Mouse (Mus musculus) midbrain, embryonic 10.5 days (tissue): ENCODE measurements at regions not wholly inside any gene's neighbourhood (a gene's known extent, or its start where the extent isn't known, plus 50 kb on each side); places are given as distances from the start of the nearest gene placed in this dataset.

Source experiments
- DNase-seq: peaks from one replicate; pipeline ENCODE4 v3.0.0-alpha.2; 2017; ENCODE audit warnings: low spot score
- H3K27ac ChIP-seq: fragments of 300-500 bp; sonication (generic); replicated peaks from 2 replicates; pipeline ENCODE4 v1.5.1; 2016; ENCODE audit warnings: mild to moderate bottlenecking
- H3K27me3 ChIP-seq: fragments of 300-500 bp; sonication (generic); 2 replicates; pipeline ENCODE4 v1.6.1; 2016; ENCODE audit warnings: low read depth, mild to moderate bottlenecking; ENCODE audit not compliant: poor library complexity, severe bottlenecking
- H3K36me3 ChIP-seq: fragments of 300-500 bp; sonication (generic); 2 replicates; pipeline ENCODE4 v1.6.1; 2016; ENCODE audit warnings: mild to moderate bottlenecking, moderate library complexity
- H3K4me1 ChIP-seq: fragments of 300-500 bp; sonication (generic); 2 replicates; pipeline ENCODE4 v1.6.1; 2016
- H3K4me3 ChIP-seq: fragments of 300-500 bp; sonication (generic); 2 replicates; pipeline ENCODE4 v1.5.1; 2016; ENCODE audit warnings: mild to moderate bottlenecking, moderate library complexity
- H3K9me3 ChIP-seq: fragments of 300-500 bp; sonication (generic); replicated peaks from 2 replicates; pipeline ENCODE4 v1.6.1; 2016; ENCODE audit warnings: mild to moderate bottlenecking
- WGBS: fragments of 180-500 bp; shearing (Covaris S2); methylation state at CpG from one replicate; pipeline ENCODE4 v1.1.7; 2016; 5-methylcytosine and 5-hydroxymethylcytosine counted together

DNA sequence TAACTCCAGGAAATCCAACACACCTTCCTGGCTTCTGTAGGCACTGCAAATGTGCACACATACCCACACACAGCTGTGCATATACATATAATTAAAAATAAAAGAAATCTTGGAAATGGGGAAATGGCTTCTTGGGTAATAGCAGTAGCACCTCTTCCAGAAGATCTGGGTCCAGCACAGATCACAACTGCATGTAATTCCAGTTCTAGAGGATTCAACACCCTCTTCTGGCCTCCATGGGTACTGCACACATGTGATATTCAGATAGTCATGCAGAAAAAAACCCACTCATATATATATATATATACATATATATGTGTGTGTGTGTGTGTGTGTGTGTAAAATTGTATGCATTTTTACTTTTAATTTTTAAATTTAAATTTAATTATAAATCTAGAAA lies 272.1 kb downstream of the Pdcd6ip start:
- Histone ChIP-seq H3K27ac (no peak overlapping the region), H3K9me3 (no peaks in the 10 kb centered on the region), H3K4me1 (peaks cover 7% of the 10 kb centered on the region; the same call in 1 of the 2 replicates), H3K4me3 (no peak overlapping the region), H3K36me3 (no peaks in the 10 kb centered on the region), H3K27me3 (0 out of 2 replicates have a peak, but pooled peaks cover 2% of the 10 kb centered on the region)
- no peak for DNase-seq

- Histone ChIP-seq H3K36me3 (no peaks in the 10 kb centered on the region), H3K4me1 (peaks cover 4% of the 10 kb centered on the region; the same call in 1 of the 2 replicates), H3K9me3 (no peaks in the 10 kb centered on the region), H3K27me3 (no peaks in the 10 kb centered on the region), H3K4me3 (no peak overlapping the region), H3K27ac (no peak overlapping the region)
- 83% methylated on average over 4 of the region's 4 CpGs for WGBS
- DNase-seq = no peak
Observed at GRCm38 (mm10) chr9:113433424-113433823, 274.6 kb downstream of the Pdcd6ip start.

DNA sequence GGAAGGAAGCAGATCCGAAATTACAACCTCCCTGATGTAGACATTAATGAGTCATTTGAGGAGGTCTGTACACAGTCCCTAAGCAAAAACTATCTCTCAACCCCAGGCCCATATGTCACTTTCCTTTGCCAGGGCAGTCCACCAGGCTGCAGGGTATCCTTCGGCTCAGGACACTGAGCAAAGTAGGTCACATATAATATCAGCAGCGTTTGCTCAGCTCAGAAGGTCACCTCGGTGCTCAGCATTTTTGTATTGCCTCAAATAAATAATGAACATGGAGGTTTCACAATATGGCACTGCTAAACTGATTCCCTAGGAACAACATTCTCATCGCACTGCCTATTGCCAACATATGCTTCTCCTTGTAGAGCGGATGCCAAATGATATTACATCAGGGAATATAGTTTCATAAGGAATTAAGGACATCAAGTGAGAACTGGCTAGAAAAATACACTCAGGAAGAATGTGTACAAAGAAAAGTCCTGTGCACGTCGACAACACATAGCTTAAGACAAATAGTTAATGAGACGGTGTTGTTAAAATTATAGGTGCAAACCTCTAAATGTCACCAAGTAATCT lies 275.4 kb downstream of the Pdcd6ip start:
- WGBS = 90% methylated on average over 9 of the region's 9 CpGs
- Histone ChIP-seq H3K27me3 (no peaks in the 10 kb centered on the region), H3K4me1 (no peaks in the 10 kb centered on the region), H3K36me3 (no peaks in the 10 kb centered on the region), H3K27ac (no peak overlapping the region), H3K4me3 (no peak overlapping the region), H3K9me3 (no peaks in the 10 kb centered on the region)
- no peak for DNase-seq

DNA sequence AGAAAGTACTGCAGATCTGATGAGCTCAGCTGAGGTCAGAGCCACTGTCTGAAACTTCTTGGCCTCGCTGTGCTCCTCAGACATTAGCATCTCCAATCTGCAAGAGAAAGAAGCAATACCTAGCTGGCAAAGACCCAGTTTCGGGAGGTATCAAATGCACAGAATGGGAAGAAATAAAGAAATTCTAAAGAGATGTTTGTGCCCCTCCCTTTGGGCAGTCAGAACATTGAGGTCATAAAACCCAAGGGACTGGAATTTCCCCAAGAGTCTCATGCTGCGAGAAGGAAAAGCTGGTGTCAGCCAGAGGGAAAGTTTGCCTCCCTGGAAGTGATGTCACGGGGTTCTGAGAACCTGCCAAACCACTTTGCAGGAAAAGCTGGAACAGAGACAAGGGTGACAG lies 277.6 kb downstream of the Pdcd6ip start:
- WGBS = 86% methylated on average over 4 of the region's 4 CpGs
- no peak for DNase-seq
- Histone ChIP-seq H3K36me3 (no peaks in the 10 kb centered on the region), H3K4me1 (no peaks in the 10 kb centered on the region), H3K27me3 (no peaks in the 10 kb centered on the region), H3K9me3 (no peaks in the 10 kb centered on the region), H3K27ac (no peak overlapping the region), H3K4me3 (no peak overlapping the region)

DNA sequence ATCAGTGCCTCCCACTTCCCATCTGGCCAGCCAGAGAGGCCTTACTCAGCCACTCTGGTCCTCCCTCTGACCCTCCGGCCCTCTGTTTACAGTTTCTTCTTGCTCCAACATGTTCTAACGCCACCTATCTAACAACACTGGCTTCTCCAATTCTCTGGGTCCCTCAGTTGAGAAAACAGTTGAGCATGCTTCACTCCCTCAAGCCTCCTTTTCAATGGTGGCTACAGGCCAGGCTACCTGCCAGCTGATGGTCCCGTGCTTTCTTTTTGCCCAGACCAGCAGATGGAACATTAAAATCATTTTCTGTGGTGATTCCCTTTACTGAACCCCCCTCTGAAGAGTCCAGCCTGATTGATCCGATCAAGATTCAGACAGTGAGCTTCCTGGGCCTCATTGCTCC lies 280.8 kb downstream of the Pdcd6ip start:
- Histone ChIP-seq H3K36me3 (no peaks in the 10 kb centered on the region), H3K9me3 (no peaks in the 10 kb centered on the region), H3K4me1 (no peaks in the 10 kb centered on the region), H3K27ac (no peak overlapping the region), H3K4me3 (no peak overlapping the region), H3K27me3 (no peaks in the 10 kb centered on the region)
- WGBS = 85% methylated on average over 4 of the region's 4 CpGs
- DNase-seq = no peak

DNA sequence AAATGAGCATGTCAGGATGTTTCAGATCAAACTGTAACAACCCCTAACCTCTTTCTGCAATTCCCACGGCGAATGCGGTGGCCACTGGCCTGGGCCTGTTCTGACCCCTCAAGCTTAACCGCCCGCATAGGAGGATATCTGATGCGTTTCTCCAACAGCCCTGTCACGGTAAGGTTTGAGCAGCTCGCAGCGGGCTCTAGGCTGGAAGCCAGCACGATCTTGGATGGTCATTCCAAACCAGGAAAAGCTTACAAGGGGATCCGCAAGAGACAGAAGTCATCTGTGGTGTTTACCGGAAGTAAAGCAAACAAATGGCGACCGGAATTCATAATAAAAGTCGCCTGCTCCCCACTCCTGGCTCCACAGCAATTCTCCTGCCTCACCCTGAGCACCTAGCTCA lies 281.7 kb downstream of the Pdcd6ip start:
- H3K4me3 ChIP-seq = no peak overlapping the region
- DNase-seq = no peak
- no peaks in the 10 kb centered on the region for H3K36me3 ChIP-seq

GRCm38 (mm10) chr9:113421645-113422044 lies 286.4 kb downstream of the Pdcd6ip start:
- Histone ChIP-seq H3K9me3 (no peaks in the 10 kb centered on the region), H3K27me3 (no peaks in the 10 kb centered on the region), H3K36me3 (no peaks in the 10 kb centered on the region), H3K4me3 (no peak overlapping the region), H3K27ac (no peak overlapping the region), H3K4me1 (0 out of 2 replicates have a peak, but pooled peaks cover under 1% of the 10 kb centered on the region)
- no peak for DNase-seq

More for the DNA sequence above, 281.7 kb downstream of the Pdcd6ip start:
- no peaks in the 10 kb centered on the region for H3K9me3 ChIP-seq
- no peak overlapping the region for H3K27ac ChIP-seq
- no peaks in the 10 kb centered on the region for H3K27me3 ChIP-seq
- WGBS = 94% methylated on average over 15 of the region's 15 CpGs
- H3K4me1 ChIP-seq = no peaks in the 10 kb centered on the region

DNA sequence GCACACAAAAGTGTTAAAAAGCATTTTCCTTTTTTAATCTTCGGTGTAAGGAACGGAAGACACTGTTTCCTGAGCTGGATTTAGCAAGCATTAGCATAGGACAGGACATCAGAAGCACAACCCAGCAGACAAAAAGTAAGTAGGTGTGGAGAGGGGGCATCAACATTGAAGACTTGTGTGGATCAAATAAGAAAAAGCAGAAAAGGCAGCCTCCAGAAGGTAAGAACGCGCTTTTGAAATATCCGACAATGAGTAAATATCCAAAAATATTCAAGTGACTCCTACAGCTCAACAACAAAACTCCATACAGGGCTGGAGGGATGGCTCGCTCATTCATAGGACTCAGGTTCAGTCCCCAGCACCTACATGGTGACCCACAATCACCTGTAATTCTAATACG lies 286.9 kb downstream of the Pdcd6ip start:
- Histone ChIP-seq H3K4me1 (peaks cover 5% of the 10 kb centered on the region), H3K4me3 (no peak overlapping the region), H3K9me3 (no peaks in the 10 kb centered on the region), H3K36me3 (no peaks in the 10 kb centered on the region), H3K27ac (no peak overlapping the region), H3K27me3 (no peaks in the 10 kb centered on the region)
- no peak for DNase-seq
- 93% methylated on average over 7 of the region's 7 CpGs for WGBS

DNA sequence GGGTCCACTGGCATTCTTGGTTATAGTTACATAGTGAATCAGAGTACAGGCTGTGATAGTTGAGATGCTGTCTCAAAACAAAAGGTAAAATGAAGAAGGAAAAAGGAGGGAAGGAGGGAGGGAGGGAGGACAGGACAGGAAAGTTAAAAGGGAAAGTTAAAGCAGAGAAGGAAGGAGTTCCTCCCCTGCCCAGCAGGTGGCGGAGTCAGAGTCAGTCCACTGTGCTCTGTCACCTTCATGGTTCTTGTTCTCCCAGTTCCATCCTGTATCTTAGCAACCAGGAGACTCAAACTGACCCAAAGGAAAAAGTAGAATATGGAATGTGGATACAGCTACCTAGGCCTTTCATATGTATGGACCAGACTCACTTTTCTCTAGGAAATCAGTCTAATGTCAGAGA lies 288.3 kb downstream of the Pdcd6ip start:
- H3K27ac ChIP-seq = no peak overlapping the region
- 86% methylated on average over 1 of the region's 1 CpGs for WGBS
- no peak for DNase-seq
- H3K4me1 ChIP-seq = peaks cover 17% of the 10 kb centered on the region
- no peak overlapping the region for H3K4me3 ChIP-seq
- H3K27me3 ChIP-seq = no peaks in the 10 kb centered on the region
- H3K9me3 ChIP-seq = no peaks in the 10 kb centered on the region
- H3K36me3 ChIP-seq = no peaks in the 10 kb centered on the region

- Histone ChIP-seq H3K27ac (no peak overlapping the region), H3K27me3 (no peaks in the 10 kb centered on the region), H3K36me3 (no peaks in the 10 kb centered on the region), H3K4me3 (no peak overlapping the region), H3K9me3 (no peaks in the 10 kb centered on the region), H3K4me1 (peaks cover 17% of the 10 kb centered on the region)
- no peak for DNase-seq
- WGBS = 84% methylated on average over 3 of the region's 3 CpGs
Observed at GRCm38 (mm10) chr9:113417106-113417505, 291.0 kb downstream of the Pdcd6ip start.

DNA sequence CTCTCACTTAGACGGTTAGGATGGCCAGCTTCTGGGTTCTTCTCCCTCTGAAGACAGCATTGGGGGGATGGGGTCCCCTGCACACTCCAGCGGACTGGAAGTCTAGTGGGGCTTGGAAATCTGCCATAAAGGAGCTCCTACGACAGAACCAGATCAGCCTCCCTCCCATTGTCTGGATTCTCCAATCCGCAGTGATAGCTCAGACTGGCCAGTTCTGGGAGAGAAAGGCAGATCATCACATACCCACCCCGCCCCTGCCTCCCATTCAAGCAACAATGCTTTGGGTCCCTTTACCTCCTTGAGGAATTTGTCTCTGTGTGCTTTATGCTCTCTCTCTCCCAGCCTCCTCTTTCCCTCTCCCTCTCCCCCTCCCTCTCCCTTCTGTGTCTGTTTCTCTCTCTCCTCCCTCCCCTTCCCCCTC lies 292.5 kb downstream of the Pdcd6ip start:
- no peak overlapping the region for H3K4me3 ChIP-seq
- peaks cover 17% of the 10 kb centered on the region for H3K4me1 ChIP-seq
- peak overlapping the region; percentile 78 for H3K27ac ChIP-seq
- WGBS = 23% methylated on average over 5 of the region's 5 CpGs
- DNase-seq = peak; percentile 30
- no peaks in the 10 kb centered on the region for H3K9me3 ChIP-seq
- H3K36me3 ChIP-seq = no peaks in the 10 kb centered on the region
- no peaks in the 10 kb centered on the region for H3K27me3 ChIP-seq

- DNase-seq = no peak
- Histone ChIP-seq H3K4me1 (peaks cover 17% of the 10 kb centered on the region), H3K27me3 (no peaks in the 10 kb centered on the region), H3K27ac (no peak overlapping the region), H3K36me3 (no peaks in the 10 kb centered on the region), H3K9me3 (no peaks in the 10 kb centered on the region), H3K4me3 (no peak overlapping the region)
- WGBS = 80% methylated on average over 1 of the region's 1 CpGs
Observed at GRCm38 (mm10) chr9:113414690-113415089, 293.4 kb downstream of the Pdcd6ip start.

DNA sequence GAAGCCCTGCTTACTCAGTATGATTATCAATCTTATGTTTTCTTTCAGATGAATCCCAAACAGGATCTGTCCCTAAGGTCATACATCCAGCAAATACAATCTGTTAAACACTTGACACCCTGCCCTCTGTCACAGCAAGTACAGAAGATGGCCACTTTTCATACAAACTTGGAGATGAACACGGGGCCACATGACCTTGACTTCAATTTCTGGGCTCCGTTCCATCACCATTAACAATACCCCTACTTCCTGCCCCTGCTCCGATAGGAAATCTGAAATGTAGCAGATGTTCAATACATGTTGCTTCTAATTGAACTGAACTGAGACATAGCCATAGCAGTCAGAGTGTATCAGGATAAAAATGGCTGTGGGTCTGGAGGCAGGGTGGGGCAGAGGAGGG lies 294.2 kb downstream of the Pdcd6ip start:
- DNase-seq = no peak
- H3K9me3 ChIP-seq = no peaks in the 10 kb centered on the region
- WGBS = 87% methylated on average over 3 of the region's 3 CpGs

GRCm38 (mm10) chr9:113411638-113412037 lies 296.4 kb downstream of the Pdcd6ip start:
- no peaks in the 10 kb centered on the region for H3K27me3 ChIP-seq
- H3K27ac ChIP-seq = no peak overlapping the region
- no peaks in the 10 kb centered on the region for H3K9me3 ChIP-seq
- no peaks in the 10 kb centered on the region for H3K36me3 ChIP-seq
- peaks cover 17% of the 10 kb centered on the region for H3K4me1 ChIP-seq
- no peak for DNase-seq
- no peak overlapping the region for H3K4me3 ChIP-seq
- 90% methylated on average over 4 of the region's 4 CpGs for WGBS

More for the DNA sequence above, 294.2 kb downstream of the Pdcd6ip start:
- H3K36me3 ChIP-seq = no peaks in the 10 kb centered on the region
- H3K27ac ChIP-seq = no peak overlapping the region
- no peaks in the 10 kb centered on the region for H3K27me3 ChIP-seq
- peaks cover 17% of the 10 kb centered on the region for H3K4me1 ChIP-seq
- H3K4me3 ChIP-seq = no peak overlapping the region
